Mouse (Mus musculus) lung, adult 2 months (tissue): ENCODE measurements at regions not wholly inside any gene's neighbourhood (a gene's known extent, or its start where the extent isn't known, plus 50 kb on each side); places are given as distances from the start of the nearest gene placed in this dataset.

Source experiments
- DNase-seq: peaks from one replicate; pipeline ENCODE4 v3.0.0; 2022
- H3K4me1 ChIP-seq: fragments of 200-500 bp; 2 replicates; pipeline ENCODE4 v1.6.1; 2011; ENCODE audit warnings: low read length; ENCODE audit not compliant: control insufficient read depth, insufficient read depth
- H3K4me3 ChIP-seq: fragments of 200-500 bp; replicated peaks from 2 replicates; pipeline ENCODE3; 2011; ENCODE audit warnings: low read depth, mild to moderate bottlenecking, control low read depth, low read length; ENCODE audit errors: extremely low read depth
- CTCF ChIP-seq: fragments of 200-500 bp; IDR thresholded peaks from 2 replicates; pipeline ENCODE4 v1.5.1; 2011; ENCODE audit warnings: mild to moderate bottlenecking, low read length, control low read depth; ENCODE audit not compliant: insufficient read depth
- POLR2A ChIP-seq: fragments of 200-500 bp; IDR thresholded peaks from 2 replicates; pipeline ENCODE4 v1.6.1; 2011; ENCODE audit warnings: low read depth, mild to moderate bottlenecking, control low read depth, low read length, borderline replicate concordance; ENCODE audit errors: extremely low read depth
- WGBS: fragments of 180-500 bp; shearing (Covaris S2); methylation state at CpG from one replicate; pipeline ENCODE4 v1.1.7; 2018; 5-methylcytosine and 5-hydroxymethylcytosine counted together

DNA sequence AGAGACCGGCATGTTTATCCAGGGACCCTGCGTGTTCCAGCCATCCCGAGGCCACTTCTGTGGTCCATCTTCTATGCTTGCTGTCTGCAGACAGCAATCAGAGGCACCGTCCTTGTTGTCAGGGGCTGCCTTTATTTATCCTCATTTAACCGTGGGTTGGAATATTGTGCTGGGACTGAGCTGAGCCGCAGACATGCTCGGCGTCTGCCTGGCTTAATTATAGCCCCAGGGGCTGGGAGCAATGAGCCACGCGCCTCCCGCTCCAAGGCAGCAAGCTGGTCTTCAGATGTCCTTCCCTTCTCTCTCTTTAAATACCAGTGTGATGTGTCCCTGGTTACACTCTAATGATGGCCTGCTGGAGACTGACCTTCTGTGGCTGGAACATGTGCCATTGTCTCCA, 58.2 kb upstream of the Dlk1 start:
- DNase-seq, result no peak
- Histone ChIP-seq H3K4me3 (no peak overlapping the region), H3K4me1 (no peaks in the 10 kb centered on the region)
- 91% methylated on average over 11 of the region's 11 CpGs for WGBS
- TF ChIP-seq CTCF, result no peak
- TF ChIP-seq POLR2A, result no peak

DNA sequence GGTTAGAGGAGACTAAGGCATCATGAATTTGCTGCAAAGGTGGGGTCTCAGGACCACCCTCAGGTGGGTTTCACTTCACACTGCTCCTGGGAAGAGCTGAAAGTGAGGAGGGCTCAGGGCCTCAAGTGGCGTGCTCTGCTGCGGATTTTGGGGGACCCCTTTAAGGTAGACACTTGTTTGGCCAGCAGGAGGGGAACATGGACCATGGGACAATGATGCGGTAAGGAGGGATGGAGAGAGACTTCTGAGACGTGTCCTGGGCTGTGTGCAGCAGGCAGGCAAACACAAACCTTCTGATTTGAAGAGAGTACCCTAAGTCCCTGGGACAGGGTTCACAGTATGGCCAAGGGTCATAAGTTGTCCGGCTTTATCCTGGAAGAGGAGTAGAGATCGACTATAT, 56.0 kb upstream of the Dlk1 start:
- Histone ChIP-seq H3K4me3 (no peak overlapping the region), H3K4me1 (no peaks in the 10 kb centered on the region)
- TF ChIP-seq POLR2A, result no peak
- no peak for TF ChIP-seq CTCF
- DNase-seq, result no peak
- WGBS, result 84% methylated on average over 6 of the region's 6 CpGs

GRCm38 (mm10) chr12:109397175-109398058, 55.2 kb upstream of the Dlk1 start:
- Histone ChIP-seq H3K4me3 (no peak overlapping the region), H3K4me1 (no peaks in the 10 kb centered on the region)
- 79% methylated on average over 12 of the region's 12 CpGs for WGBS
- TF ChIP-seq CTCF (no peak), POLR2A (no peak)
- DNase-seq, result no peak

DNA sequence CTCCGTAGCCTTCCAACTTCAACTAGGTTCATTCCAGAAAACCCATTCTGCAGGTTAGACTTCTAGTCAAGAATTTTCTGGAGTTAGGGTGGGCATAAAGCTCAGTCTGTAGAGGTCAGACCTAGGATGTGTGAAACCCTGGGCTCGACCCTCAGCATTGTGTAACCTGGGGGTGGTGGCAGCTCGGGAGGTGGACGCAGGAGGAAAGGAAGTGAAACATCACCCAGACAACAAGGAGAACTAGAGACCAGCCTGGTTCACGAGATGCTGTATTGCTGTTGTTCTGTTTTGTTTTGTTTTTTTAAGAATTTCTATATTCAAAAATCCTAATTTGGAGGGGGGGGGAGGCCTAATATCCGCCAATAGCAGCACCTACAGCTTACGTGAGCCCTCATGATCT, 54.1 kb upstream of the Dlk1 start:
- no peak for TF ChIP-seq CTCF
- TF ChIP-seq POLR2A, result no peak
- WGBS, result 68% methylated on average over 7 of the region's 7 CpGs
- no peak overlapping the region for H3K4me3 ChIP-seq
- H3K4me1 ChIP-seq, result no peaks in the 10 kb centered on the region
- no peak for DNase-seq

- H3K4me1 ChIP-seq, result no peaks in the 10 kb centered on the region
- TF ChIP-seq POLR2A (no peak), CTCF (no peak)
- WGBS, result 14% methylated on average over 6 of the region's 6 CpGs
- H3K4me3 ChIP-seq, result no peak overlapping the region
- DNase-seq, result no peak
These were observed 53.7 kb upstream of the Dlk1 start for GRCm38 (mm10) chr12:109398951-109399350.

GRCm38 (mm10) chr12:109399591-109399990, 53.0 kb upstream of the Dlk1 start:
- Histone ChIP-seq H3K4me1 (no peaks in the 10 kb centered on the region), H3K4me3 (no peak overlapping the region)
- 12% methylated on average over 22 of the region's 22 CpGs for WGBS
- no peak for DNase-seq
- no peak for TF ChIP-seq CTCF
- no peak for TF ChIP-seq POLR2A

GRCm38 (mm10) chr12:109400041-109400440, 52.6 kb upstream of the Dlk1 start:
- Histone ChIP-seq H3K4me3 (no peak overlapping the region), H3K4me1 (no peaks in the 10 kb centered on the region)
- WGBS, result 84% methylated on average over 7 of the region's 7 CpGs
- TF ChIP-seq POLR2A (no peak), CTCF (no peak)
- DNase-seq, result no peak

DNA sequence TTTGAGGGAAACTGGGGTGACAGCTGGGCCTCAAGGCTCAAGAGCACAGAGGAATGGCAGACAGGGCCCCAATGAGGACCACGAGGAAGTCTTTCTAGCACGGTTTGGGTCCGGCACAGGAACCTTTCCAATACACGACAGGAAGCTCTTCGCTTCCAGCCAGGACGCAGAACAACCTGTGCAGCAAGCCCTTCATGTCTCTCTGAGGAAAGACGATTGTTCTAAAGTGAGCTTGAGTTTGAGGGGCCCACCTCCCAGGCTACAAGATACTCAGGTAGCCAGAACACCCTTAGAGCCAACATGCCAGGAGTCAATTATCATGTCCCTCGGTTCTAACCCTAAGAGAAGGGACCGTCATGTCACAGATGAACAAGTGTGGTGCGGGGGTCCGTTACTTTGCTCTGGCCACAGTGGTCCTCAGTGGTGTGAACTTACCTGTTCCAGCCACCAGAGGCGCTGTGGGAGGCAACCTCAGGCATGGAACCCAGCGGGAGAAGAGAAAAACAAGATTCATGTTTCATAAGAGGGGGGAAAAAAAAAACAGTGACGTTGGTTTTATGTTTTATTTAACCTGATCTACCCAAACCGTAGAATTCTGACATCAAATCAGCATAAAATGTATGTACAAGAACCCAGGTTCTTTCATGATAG, 51.6 kb upstream of the Dlk1 start:
- no peak for DNase-seq
- Histone ChIP-seq H3K4me1 (no peaks in the 10 kb centered on the region), H3K4me3 (no peak overlapping the region)
- peak; percentile 69 for TF ChIP-seq CTCF
- TF ChIP-seq POLR2A, result no peak
- WGBS, result 41% methylated on average over 15 of the region's 15 CpGs

DNA sequence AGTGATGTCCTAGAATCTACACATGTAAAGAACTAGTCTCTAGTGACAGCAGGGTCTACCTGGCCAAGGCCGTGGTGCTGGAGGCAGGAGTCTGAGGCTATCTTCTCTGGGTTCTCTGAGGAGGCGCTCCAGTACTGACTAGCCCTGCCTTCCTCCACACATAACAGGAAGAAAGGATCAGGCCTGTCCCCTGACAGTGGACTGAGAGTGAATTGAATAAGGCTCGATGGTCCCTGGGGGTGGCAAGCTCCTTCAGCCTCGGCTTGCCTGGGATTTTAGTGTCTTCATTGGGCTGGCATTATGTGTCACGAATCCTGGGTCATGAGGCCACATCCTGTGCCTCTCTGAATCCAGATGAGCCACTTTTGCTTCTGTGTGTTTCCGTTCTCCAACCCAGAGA, 50.9 kb upstream of the Dlk1 start:
- TF ChIP-seq POLR2A (no peak), CTCF (no peak)
- Histone ChIP-seq H3K4me3 (no peak overlapping the region), H3K4me1 (no peaks in the 10 kb centered on the region)
- WGBS, result 64% methylated on average over 6 of the region's 6 CpGs
- DNase-seq, result no peak

DNA sequence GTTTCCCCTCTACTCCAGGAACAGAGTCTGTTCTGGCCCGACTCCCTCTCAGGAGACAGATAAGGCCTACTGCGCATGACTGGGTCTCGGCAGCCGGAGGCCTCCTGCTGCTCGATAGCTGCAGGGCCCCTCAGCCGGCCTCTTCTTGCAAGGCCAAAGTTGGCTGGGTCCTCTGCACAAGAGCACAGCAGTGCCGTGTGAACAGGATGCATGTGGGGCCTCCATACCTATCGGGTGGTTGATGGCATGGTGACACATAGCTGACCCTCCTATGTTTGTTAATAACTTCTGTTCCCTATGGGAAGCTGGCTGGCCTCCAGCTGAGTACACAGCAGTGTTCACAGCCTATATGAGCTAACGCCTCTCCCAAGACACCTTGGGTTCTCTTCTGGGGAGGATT, 50.4 kb upstream of the Dlk1 start:
- TF ChIP-seq CTCF, result no peak
- TF ChIP-seq POLR2A, result no peak
- Histone ChIP-seq H3K4me1 (no peaks in the 10 kb centered on the region), H3K4me3 (no peak overlapping the region)
- no peak for DNase-seq
- 21% methylated on average over 9 of the region's 9 CpGs for WGBS
